Mouse (Mus musculus) adipose tissue, adult 10 weeks (tissue): ENCODE results near the gene Hist1h4d. TPM values are rescaled to one million over a fixed set of nuclear protein-coding genes. Genes with fewer than 3 reads are reported as not detected.

Source experiments
- polyA plus RNA-seq: library from polyadenylated mRNA; stranded (reverse); fragments of 350-450 nt; fragmentation: Illumina TruSeq; extraction: RNeasy Lipid Tissue Mini Kit (QIAGEN cat#74804); gene quantifications from one replicate; pipeline ENCODE4 v1.2.3, GENCODE M21; 2014; ENCODE audit warnings: low read depth, low replicate concordance

The Hist1h4d gene
- polyA plus RNA-seq, 1 experiment from 2014 or later, result 0.56 TPM

Other genes with a start within 250 kb of the Hist1h4d start
- gene Zfp322a, start 212.4 kb upstream of the Hist1h4d start, polyA plus RNA-seq, result 13.4 TPM
- gene Abt1, start 157.7 kb upstream of the Hist1h4d start, polyA plus RNA-seq, result 5.0 TPM
- 0.19 TPM for gene Btn1a1, start 115.7 kb upstream of the Hist1h4d start, polyA plus RNA-seq
- not detected for gene Btn2a2, start 92.7 kb upstream of the Hist1h4d start, polyA plus RNA-seq
- 24.5 TPM for gene Hist1h4h, start 50.5 kb upstream of the Hist1h4d start, polyA plus RNA-seq
- not detected for gene Hist1h2af, start 47.7 kb upstream of the Hist1h4d start, polyA plus RNA-seq
- not detected for gene Hist1h3g, start 46.2 kb upstream of the Hist1h4d start, polyA plus RNA-seq
- 0.24 TPM for gene Hist1h2bh, start 38.2 kb upstream of the Hist1h4d start, polyA plus RNA-seq
- gene Hist1h3f, start 37.5 kb upstream of the Hist1h4d start, polyA plus RNA-seq, result not detected
- gene Hist1h4f, start 29.9 kb upstream of the Hist1h4d start, polyA plus RNA-seq, result not detected
- gene Hist1h1d, start 28.3 kb upstream of the Hist1h4d start, polyA plus RNA-seq, result 0.16 TPM
- gene Hist1h3e, start 19.2 kb upstream of the Hist1h4d start, polyA plus RNA-seq, result 0.67 TPM
- not detected for gene Hist1h2ae, start 10.4 kb upstream of the Hist1h4d start, polyA plus RNA-seq
- 3.0 TPM for gene Hist1h2bg, start 10.2 kb upstream of the Hist1h4d start, polyA plus RNA-seq
- gene Hist1h2bf, start 7.4 kb upstream of the Hist1h4d start, polyA plus RNA-seq, result not detected
- gene Hist1h2ad, start 7.2 kb upstream of the Hist1h4d start, polyA plus RNA-seq, result not detected
- gene Hist1h3d, start 5.8 kb upstream of the Hist1h4d start, polyA plus RNA-seq, result 0.92 TPM
- gene Hist1h2be, start 39.5 kb downstream of the Hist1h4d start, polyA plus RNA-seq, result 7.3 TPM
- 3.9 TPM for gene Hist1h1e, start 41.0 kb downstream of the Hist1h4d start, polyA plus RNA-seq
- 0.42 TPM for gene Hist1h2ac, start 102.3 kb downstream of the Hist1h4d start, polyA plus RNA-seq
- gene Hist1h2bc, start 102.6 kb downstream of the Hist1h4d start, polyA plus RNA-seq, result 128 TPM
- not detected for gene Hist1h1t, start 114.2 kb downstream of the Hist1h4d start, polyA plus RNA-seq
- 0.73 TPM for gene Hist1h4c, start 116.9 kb downstream of the Hist1h4d start, polyA plus RNA-seq
- gene Hfe, start 129.3 kb downstream of the Hist1h4d start, polyA plus RNA-seq, result 35.7 TPM
- gene Hist1h1c, start 157.2 kb downstream of the Hist1h4d start, polyA plus RNA-seq, result 73.4 TPM
- not detected for gene Hist1h3c, start 164.0 kb downstream of the Hist1h4d start, polyA plus RNA-seq
- not detected for gene Hist1h2bb, start 165.1 kb downstream of the Hist1h4d start, polyA plus RNA-seq
- gene Hist1h2ab, start 169.5 kb downstream of the Hist1h4d start, polyA plus RNA-seq, result not detected
- gene Hist1h3b, start 170.7 kb downstream of the Hist1h4d start, polyA plus RNA-seq, result not detected
- not detected for gene Hist1h4b, start 175.4 kb downstream of the Hist1h4d start, polyA plus RNA-seq
- 2.5 TPM for gene Hist1h4a, start 179.6 kb downstream of the Hist1h4d start, polyA plus RNA-seq
- gene Hist1h3a, start 180.8 kb downstream of the Hist1h4d start, polyA plus RNA-seq, result not detected
- gene Hist1h1a, start 182.1 kb downstream of the Hist1h4d start, polyA plus RNA-seq, result not detected
- 0.15 TPM for gene Trim38, start 188.3 kb downstream of the Hist1h4d start, polyA plus RNA-seq
- gene Slc17a2, start 225.4 kb downstream of the Hist1h4d start, polyA plus RNA-seq, result not detected